9 mouse cellular contexts compared by ENCODE assay signal in genomic region chr9:33901313-33902076, GRCm38 (mm10).
DNase-seq lines count a peak whose midpoint lies in the region; ATAC-seq and TF ChIP-seq lines count a peak whose summit lies in the region.
"Had no signal": no experiment of that assay in that cellular context is flagged by ENCODE, and none has a peak within 500 bp of the region (broad histone marks: within the 10 kb centered on the region; RNA-seq: fewer than 3 reads in every experiment).

No protein-coding gene starts in this region.

- H3K27ac ChIP-seq in kidney, adult 2 months (ENCODE audit: insufficient read depth, low read depth, low read length), result no peak overlapping the region
- no peak overlapping the region; the same call in 1 of the 2 replicates for H3K27ac ChIP-seq in hindbrain, embryonic 13.5 days
- H3K27ac ChIP-seq in midbrain, embryonic 14.5 days (replicated peaks; ENCODE audit: low read depth, low read length), result no peak overlapping the region; the same call in 1 of the 2 replicates
- H3K27ac ChIP-seq: left cerebral cortex, adult 2 months had no signal

- no peak for TF ChIP-seq POLR2A in kidney, adult 2 months (IDR thresholded peaks at IDR 0.05; ENCODE audit: low read depth, low read length)

- no peaks in the 10 kb centered on the region for H3K27me3 ChIP-seq in kidney, adult 2 months (replicated peaks; ENCODE audit: control insufficient read depth, insufficient read depth, low read length)
- no peaks in the 10 kb centered on the region for H3K27me3 ChIP-seq in hindbrain, embryonic 13.5 days
- H3K27me3 ChIP-seq in midbrain, embryonic 14.5 days (ENCODE audit: control insufficient read depth, insufficient read depth, low read length), result no peaks in the 10 kb centered on the region; the same call in 1 of the 2 replicates

- no peak overlapping the region for H3K9ac ChIP-seq in hindbrain, embryonic 13.5 days
- no peak overlapping the region for H3K9ac ChIP-seq in midbrain, embryonic 14.5 days (replicated peaks; ENCODE audit: low read length)

- 38% methylated on average over 10 of the region's 10 CpGs for WGBS in kidney, adult 2 months
- WGBS in hindbrain, embryonic 13.5 days, result 26% methylated on average over 10 of the region's 10 CpGs
- WGBS in midbrain, embryonic 14.5 days, result 17% methylated on average over 10 of the region's 10 CpGs

- no peak for TF ChIP-seq CTCF in kidney, adult 2 months (conservative IDR thresholded peaks at IDR 0.05; ENCODE audit: insufficient read depth, insufficient read length, low read depth, low read length)

- H3K4me3 ChIP-seq in kidney, adult 2 months (ENCODE audit: insufficient read depth, low read depth, low read length), result no peak overlapping the region
- no peak overlapping the region for H3K4me3 ChIP-seq in hindbrain, embryonic 13.5 days
- no peak overlapping the region for H3K4me3 ChIP-seq in midbrain, embryonic 14.5 days (replicated peaks; ENCODE audit: low read depth, low read length)
- H3K4me3 ChIP-seq: left cerebral cortex, adult 2 months had no signal

- no peaks in the 10 kb centered on the region for H3K4me1 ChIP-seq in kidney, adult 2 months (ENCODE audit: control insufficient read depth, insufficient read depth, low read length)
- peaks cover 21% of the 10 kb centered on the region for H3K4me1 ChIP-seq in hindbrain, embryonic 13.5 days (replicated peaks)
- H3K4me1 ChIP-seq in midbrain, embryonic 14.5 days (ENCODE audit: control insufficient read depth, insufficient read depth, low read length), result peaks cover 23% of the 10 kb centered on the region

- H3K36me3 ChIP-seq in kidney, adult 2 months (ENCODE audit: control insufficient read depth, insufficient read depth, low read length), result no peaks in the 10 kb centered on the region
- no peaks in the 10 kb centered on the region for H3K36me3 ChIP-seq in hindbrain, embryonic 13.5 days
- no peaks in the 10 kb centered on the region for H3K36me3 ChIP-seq in midbrain, embryonic 14.5 days (ENCODE audit: control insufficient read depth, insufficient read depth, low read length)

- peak; percentile 15 for DNase-seq in kidney, adult 2 months
- DNase-seq in kidney, postnatal 14 days, result no peak
- DNase-seq in embryo, embryonic 11 days, result peak; percentile 31
- peak; percentile 71 for DNase-seq in midbrain, embryonic 14.5 days
- no peak for DNase-seq in layer of hippocampus, adult 11-12 months (ENCODE audit: low spot score)
- DNase-seq in MN1 (ENCODE audit: low spot score), result no peak

- ATAC-seq in hindbrain, embryonic 13.5 days (ENCODE audit: low FRiP score), result peak; percentile 73
- peak; percentile 74; the same call in 1 of the 2 replicates for ATAC-seq in midbrain, embryonic 14.5 days (ENCODE audit: low FRiP score, low TSS enrichment)
- no peak for ATAC-seq in CD4-positive, CD25-positive, alpha-beta regulatory T cell, adult 4 months

- H3K9me3 ChIP-seq in hindbrain, embryonic 13.5 days, result no peaks in the 10 kb centered on the region
- no peaks in the 10 kb centered on the region for H3K9me3 ChIP-seq in midbrain, embryonic 14.5 days (ENCODE audit: control insufficient read depth, low read length)

- no peak overlapping the region for H3K4me2 ChIP-seq in hindbrain, embryonic 13.5 days
- no peak overlapping the region for H3K4me2 ChIP-seq in midbrain, embryonic 14.5 days (ENCODE audit: low read length)

Comparison
In these comparisons a context has a peak if more than half of its experiments do, and no peak if none do; other contexts are left out.
1. DNase-seq: peak in kidney, adult 2 months (single experiment), embryo, embryonic 11 days (single experiment) and midbrain, embryonic 14.5 days (single experiment); none in kidney, postnatal 14 days (single experiment), layer of hippocampus, adult 11-12 months (single experiment) and MN1 (single experiment).